Mouse (Mus musculus) granulocyte monocyte progenitor cell, adult 5-6 weeks (primary cell): Measurements from ENCODE around the gene Ccl6. TPM values are rescaled to one million over a fixed set of nuclear protein-coding genes. Genes with fewer than 3 reads are reported as not detected.

Experiments used
- ATAC-seq: replicated peaks from 2 replicates; pipeline ENCODE4 v1.8.0; 2016; ENCODE audit warnings: mild to moderate bottlenecking, moderate TSS enrichment, inconsistent platforms; ENCODE audit not compliant: poor library complexity, severe bottlenecking
- total RNA-seq, 2 experiments: library from RNA; stranded (forward) in 1 of 2; stranded (reverse) in 1 of 2; fragments of 200-712, 200-1000 nt in 1 of 2; fragments of >200 nt in 1 of 2; fragmentation: Nextera tagmentation in 1 of 2; gene quantifications; 2 replicates each; pipeline ENCODE4 v1.2.3; 2014 to 2017

The Ccl6 gene
- total RNA-seq (2014; fragmentation: Nextera tagmentation) (8.8 and 13.4 TPM in 2 replicates), total RNA-seq (2017) (16.9 and 19.6 TPM in 2 replicates)

- ATAC-seq: peak; percentile 66
Measured at GRCm38 (mm10) chr11:83592853-83593252, at the start of gene Ccl6. TSS of gene Ccl6 (minus strand) at chr11:83593087.

DNA sequence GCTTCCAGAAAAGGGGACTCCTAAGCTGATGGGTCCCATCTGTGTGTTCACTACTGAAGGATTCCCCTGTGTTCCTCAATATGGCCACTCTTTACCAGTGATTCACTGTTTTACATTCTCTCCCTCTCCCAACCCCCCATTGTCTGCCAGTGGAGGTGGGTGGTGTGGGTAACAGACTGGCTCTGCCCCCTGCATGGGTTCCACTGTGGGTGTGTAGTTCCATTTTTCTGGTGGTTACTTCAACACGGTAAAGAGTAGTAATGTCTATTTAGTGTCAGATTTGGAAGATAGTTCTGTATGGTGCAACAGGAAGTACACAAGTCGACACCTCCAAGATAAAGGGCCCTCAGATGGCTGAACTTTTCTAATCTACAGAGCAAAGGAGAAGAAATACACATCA lies 48.3 kb upstream of the Ccl6 start:
- ATAC-seq: peak; percentile 27

DNA sequence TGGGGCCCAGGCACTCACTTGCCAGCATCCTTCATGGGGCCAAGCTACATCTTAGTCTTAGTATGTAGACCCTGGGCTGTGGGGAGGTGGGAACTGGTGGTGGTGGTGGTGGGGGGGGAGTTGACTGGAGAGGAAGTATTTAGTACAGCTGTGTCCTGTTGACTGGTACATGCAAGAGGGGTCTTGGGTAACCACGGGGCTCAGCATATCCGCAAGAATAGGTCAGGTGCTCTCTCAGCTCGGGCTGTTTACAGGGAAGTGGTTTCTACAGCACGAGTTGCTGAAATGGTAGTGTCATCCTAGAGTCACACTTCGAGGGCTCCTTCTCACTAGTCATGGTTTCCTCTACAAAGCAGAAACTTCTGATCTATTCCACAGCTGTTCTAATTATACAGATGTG lies 47.3 kb upstream of the Ccl6 start:
- ATAC-seq: peak; percentile 92

GRCm38 (mm10) chr11:83639533-83639932 lies 46.6 kb upstream of the Ccl6 start:
- peak; percentile 29 for ATAC-seq

GRCm38 (mm10) chr11:83638934-83639333 lies 46.0 kb upstream of the Ccl6 start:
- ATAC-seq: no peak

GRCm38 (mm10) chr11:83636742-83637235 lies 43.9 kb upstream of the Ccl6 start:
- no peak for ATAC-seq

DNA sequence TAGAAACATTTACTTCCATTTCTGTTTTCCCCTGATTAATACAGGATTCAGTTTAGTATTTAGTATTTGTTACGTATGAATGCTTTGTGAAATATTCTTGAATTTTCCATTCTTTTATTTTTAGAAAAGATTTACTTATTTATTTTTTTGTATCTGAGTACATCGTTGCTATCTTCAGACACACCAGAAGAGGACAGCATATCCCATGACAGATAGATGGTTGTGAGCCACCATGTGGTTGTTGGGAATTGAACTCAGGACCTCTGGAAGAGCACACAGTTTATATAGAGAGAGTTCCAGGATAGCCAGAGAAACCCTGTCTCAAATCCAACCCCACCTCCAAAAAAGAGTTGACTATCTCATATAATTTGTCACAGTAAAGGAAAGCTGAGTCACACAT lies 42.0 kb upstream of the Ccl6 start:
- no peak for ATAC-seq

- ATAC-seq: no peak
Measured at GRCm38 (mm10) chr11:83634425-83634824, 41.5 kb upstream of the Ccl6 start.

DNA sequence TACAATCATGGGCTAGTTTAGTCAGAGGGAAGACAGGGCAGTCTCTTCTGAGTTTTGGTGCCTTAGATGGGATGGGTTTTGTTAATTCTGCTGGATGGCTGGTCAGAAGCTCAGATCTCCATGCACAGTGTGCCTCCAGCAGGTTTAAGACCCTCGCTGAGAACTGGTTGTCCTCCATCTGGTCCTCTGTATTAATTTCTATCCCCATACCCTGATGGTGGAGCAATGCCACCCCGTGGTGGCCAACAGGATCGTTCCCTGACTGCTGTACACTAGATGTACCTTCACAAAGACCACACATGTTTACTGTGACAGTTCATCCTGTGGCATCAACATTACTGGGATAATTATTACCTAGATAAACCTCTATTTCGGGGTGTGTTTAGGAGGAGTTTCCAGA lies 39.9 kb upstream of the Ccl6 start:
- peak; percentile 59 for ATAC-seq

- ATAC-seq: no peak
Measured at GRCm38 (mm10) chr11:83631065-83631464, 38.2 kb upstream of the Ccl6 start.

DNA sequence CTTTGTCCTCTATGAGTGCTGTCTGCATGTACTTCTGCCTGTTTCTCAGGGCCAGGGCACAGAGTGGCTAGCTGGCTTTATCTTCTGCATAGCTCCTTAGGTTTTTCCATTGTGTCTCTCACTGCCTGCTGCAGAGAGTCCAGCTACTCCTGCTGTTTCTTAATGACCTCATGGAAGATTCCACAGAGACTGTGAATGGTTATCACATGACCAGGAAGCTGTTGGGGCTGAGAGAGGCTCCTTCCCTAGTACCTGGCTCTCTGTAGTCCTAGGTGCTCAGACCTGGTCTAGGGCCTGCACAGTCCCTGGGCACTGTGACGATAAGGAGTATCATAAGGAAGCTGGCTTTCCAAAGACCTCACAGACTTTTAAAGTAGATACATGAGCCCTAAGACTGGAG lies 37.7 kb upstream of the Ccl6 start:
- ATAC-seq: no peak

DNA sequence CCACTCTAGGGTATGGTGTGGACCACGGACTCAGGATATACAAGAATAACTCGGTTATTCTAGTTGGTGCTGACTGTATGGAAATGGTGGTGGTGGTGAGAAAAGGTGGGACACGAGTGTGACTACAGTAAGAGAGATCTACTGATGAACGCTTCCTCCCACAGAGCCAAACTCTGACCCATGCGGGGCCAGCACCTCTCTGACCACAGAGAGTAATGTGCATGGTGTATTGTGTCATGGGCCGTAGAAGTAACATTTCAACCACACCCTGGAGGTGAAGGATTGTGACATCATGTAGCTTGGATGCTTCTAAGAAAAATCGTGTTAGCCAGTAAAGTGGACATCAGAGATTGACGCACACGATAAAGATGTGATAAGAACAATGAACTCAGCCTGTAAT lies 35.9 kb upstream of the Ccl6 start:
- peak; percentile 80 for ATAC-seq

- no peak for ATAC-seq
Measured at GRCm38 (mm10) chr11:83623586-83623985, 30.7 kb upstream of the Ccl6 start.

DNA sequence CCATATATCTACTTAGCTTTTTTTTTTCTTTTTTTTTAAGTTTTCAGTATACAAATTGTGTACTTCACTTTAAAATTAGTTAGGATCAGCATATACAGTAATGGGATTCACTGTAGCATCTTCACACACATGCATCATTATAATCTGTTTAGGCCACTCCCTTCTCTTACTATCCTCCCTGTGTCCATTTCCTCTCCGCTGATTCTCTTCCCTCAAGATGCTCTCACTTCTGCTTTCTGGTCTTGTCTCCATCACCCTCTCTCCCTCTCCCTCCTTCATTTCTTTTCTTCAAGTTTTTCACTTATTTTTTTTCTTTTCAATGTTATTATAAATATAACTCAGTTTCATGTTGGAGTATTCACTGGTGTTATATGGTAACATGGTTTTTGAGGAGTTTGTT lies 26.1 kb upstream of the Ccl6 start:
- peak; percentile 79 for ATAC-seq

- peak; percentile 79 for ATAC-seq
Measured at GRCm38 (mm10) chr11:83618238-83618637, 25.4 kb upstream of the Ccl6 start.

- ATAC-seq: peak; percentile 68
Measured at GRCm38 (mm10) chr11:83616586-83616985, 23.7 kb upstream of the Ccl6 start.

DNA sequence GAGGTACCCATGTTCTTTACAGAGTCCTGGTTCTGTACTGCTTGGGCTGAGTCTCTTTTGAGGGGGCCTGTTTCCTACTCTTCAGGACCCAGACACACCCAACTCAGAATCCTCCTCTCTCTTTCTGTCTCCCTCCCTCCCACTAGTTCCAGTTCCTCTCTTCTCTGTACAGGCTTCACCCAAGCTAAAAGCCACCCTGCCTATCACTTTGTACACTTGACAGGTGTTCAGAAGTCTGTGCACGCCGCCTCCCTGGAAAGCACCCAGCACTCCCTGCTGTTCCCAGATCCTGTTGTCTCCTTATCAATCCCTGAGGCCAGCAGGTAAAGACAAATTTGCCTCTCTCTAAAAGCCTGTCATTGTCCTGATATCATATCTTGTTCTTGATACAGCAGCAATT lies 18.0 kb upstream of the Ccl6 start:
- ATAC-seq: peak; percentile 65

DNA sequence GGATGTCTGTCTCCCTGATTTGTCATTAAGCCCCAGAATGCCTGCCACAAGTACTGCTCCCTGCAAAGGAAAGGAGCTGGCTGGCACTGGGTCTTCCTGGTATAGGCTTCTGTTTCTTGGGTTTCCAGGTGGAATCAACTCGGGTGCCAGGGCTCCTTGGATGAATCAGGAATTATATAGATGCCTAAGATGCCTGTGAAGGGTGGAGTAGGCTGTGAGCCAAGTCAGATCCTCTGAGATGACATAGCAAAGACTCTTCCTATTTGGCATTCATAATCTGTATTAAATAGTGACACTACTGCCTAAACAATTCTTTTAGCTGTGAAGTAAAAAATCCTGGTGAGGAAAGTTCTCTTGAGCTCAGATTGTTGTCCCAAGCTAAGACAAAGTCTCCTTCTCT lies 13.5 kb upstream of the Ccl6 start:
- no peak for ATAC-seq

DNA sequence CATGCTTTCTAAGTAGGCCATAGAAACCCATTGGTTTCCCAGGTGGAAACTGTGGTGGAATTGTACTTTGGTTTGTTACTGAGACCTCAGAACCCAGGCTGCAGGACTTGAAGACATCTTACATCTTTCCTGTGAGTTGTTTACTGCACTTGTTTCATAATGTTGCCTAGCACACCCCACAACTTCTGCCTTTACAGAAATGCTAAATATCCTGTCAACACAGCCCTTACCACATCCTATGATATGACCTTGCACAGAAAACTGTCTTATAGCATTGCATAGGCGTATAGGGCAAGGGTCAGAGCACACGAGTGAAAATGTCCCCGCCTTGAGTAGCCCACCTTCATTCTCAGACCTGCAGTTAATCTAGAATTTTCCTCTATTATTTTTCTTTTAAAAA lies 12.6 kb upstream of the Ccl6 start:
- ATAC-seq: peak; percentile 79

- peak; percentile 60 for ATAC-seq
Measured at GRCm38 (mm10) chr11:83604698-83605097, 11.8 kb upstream of the Ccl6 start.

DNA sequence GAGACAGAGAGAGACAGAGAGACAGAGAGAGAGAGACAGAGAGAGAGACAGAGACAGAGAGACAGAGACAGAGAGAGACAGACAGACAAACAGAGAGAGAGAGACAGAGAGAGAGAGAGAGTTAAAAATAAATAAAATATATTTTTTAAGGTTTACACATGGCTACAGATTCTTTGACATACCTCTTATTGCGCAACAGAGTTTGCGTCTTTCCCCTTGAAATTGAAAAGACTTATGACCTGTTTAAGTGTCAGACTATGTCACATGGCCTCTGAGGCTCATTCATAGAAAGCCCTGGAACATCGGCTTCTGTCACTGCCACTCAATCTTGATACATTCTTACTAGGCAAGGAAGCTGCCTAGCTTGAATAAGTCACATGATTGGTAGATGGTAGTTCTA lies 10.5 kb upstream of the Ccl6 start:
- no peak for ATAC-seq

DNA sequence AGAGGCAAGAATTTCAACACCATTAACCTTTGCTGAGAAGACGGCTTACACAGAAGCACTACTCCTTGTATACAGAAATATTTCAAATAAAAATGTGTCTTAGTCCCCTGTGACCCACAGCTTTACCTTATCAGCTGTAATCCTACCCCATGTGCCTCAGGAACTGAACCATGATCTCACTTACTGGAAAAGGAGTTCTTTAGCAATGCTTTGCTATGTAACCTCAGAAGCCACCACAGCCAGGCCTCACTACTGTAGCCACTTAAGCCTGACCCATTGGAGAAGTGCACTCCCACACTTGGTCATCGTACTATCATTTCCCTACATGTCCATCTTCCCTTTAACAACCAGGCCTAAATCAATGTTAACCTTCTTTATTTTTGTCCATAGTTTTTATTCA lies 7.7 kb upstream of the Ccl6 start:
- ATAC-seq: peak; percentile 44

GRCm38 (mm10) chr11:83598991-83599390 lies 6.1 kb upstream of the Ccl6 start:
- no peak for ATAC-seq
